Mouse (Mus musculus) 416B (cell line): ENCODE measurements at regions not wholly inside any gene's neighbourhood (a gene's known extent, or its start where the extent isn't known, plus 50 kb on each side); places are given as distances from the start of the nearest gene placed in this dataset.

Experiments
- DNase-seq: peaks from one replicate; pipeline ENCODE4 v3.0.0; 2011; ENCODE audit warnings: low read depth

- DNase-seq, result no peak
Measured at GRCm38 (mm10) chr14:15273107-15273506, 165.7 kb downstream of the Lrrc3b start.

- DNase-seq, result no peak
Measured at GRCm38 (mm10) chr14:15272364-15272763, 166.4 kb downstream of the Lrrc3b start.

- DNase-seq, result peak; percentile 17
Measured at GRCm38 (mm10) chr14:15266287-15266686, 172.5 kb downstream of the Lrrc3b start.

GRCm38 (mm10) chr14:15262996-15263395, 175.8 kb downstream of the Lrrc3b start:
- DNase-seq, result no peak

- DNase-seq, result no peak
Measured at GRCm38 (mm10) chr14:15255729-15256128, 183.1 kb downstream of the Lrrc3b start.

GRCm38 (mm10) chr14:15205626-15206025, 233.2 kb downstream of the Lrrc3b start:
- DNase-seq, result no peak

GRCm38 (mm10) chr14:15204284-15204683, 234.5 kb downstream of the Lrrc3b start:
- no peak for DNase-seq
